Mouse (Mus musculus): ENCODE data around the gene Wdr20. TPM values are rescaled to one million over a fixed set of nuclear protein-coding genes. Genes with fewer than 3 reads are reported as not detected.
"Not testable (repeated sequence)": the region's sequence is repeated elsewhere in the genome, so short reads cannot be mapped to it uniquely, and the experiment has no call there.

The Wdr20 gene
- polyA plus RNA-seq, 1 experiment from 2014 or later: 24.5 TPM

GRCm38 (mm10) chr12:110714215-110714614 is 23.5 kb upstream of the Wdr20 start:
- 89% methylated on average over 6 of the region's 6 CpGs for WGBS
- ATAC-seq (ENCODE audit: insufficient number of reproducible peaks, low FRiP score, low TSS enrichment, low read depth): no peak
- no peak overlapping the region for H3K9ac ChIP-seq

DNA sequence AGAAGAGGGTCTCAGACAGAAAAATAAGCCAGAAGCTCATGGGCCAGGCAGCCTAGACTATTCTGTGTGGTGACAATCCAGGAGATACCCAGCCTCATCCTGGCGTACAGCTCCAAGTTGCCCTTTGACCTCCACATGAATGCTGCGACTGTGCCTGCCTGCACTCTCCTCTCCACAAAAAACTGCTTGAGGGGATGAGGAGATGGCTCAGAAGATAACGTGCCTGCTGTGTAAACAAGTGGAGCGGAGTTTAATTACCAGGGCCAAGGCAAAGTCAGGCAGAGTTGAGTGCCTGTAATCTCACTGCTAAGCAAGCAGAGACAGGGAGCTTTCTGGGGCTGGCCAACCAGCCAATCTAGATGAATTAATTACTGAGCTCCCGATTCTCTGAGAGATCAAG is 21.7 kb upstream of the Wdr20 start:
- no peak overlapping the region for H3K4me3 ChIP-seq (replicated peaks)
- no peaks in the 10 kb centered on the region for H3K4me1 ChIP-seq
- no peak overlapping the region for H3K9ac ChIP-seq
- no peaks in the 10 kb centered on the region for H3K27me3 ChIP-seq
- H3K36me3 ChIP-seq: no peaks in the 10 kb centered on the region
- no peaks in the 10 kb centered on the region for H3K9me3 ChIP-seq (replicated peaks)
- H3K4me2 ChIP-seq (replicated peaks): no peak overlapping the region
- no peak for ATAC-seq (ENCODE audit: insufficient number of reproducible peaks, low FRiP score, low TSS enrichment, low read depth)
- no peak overlapping the region for H3K27ac ChIP-seq (replicated peaks)
- WGBS: 10% methylated on average over 5 of the region's 5 CpGs

More at GRCm38 (mm10) chr12:110714215-110714614, 23.5 kb upstream of the Wdr20 start:
- Histone ChIP-seq H3K4me3 (replicated peaks) (no peak overlapping the region), H3K9me3 (replicated peaks) (no peaks in the 10 kb centered on the region), H3K27ac (replicated peaks) (no peak overlapping the region), H3K4me1 (no peaks in the 10 kb centered on the region), H3K27me3 (no peaks in the 10 kb centered on the region), H3K36me3 (no peaks in the 10 kb centered on the region), H3K4me2 (replicated peaks) (no peak overlapping the region)

- Histone ChIP-seq H3K36me3 (no peaks in the 10 kb centered on the region), H3K27ac (replicated peaks) (no peak overlapping the region), H3K4me1 (no peaks in the 10 kb centered on the region), H3K4me2 (replicated peaks) (no peak overlapping the region), H3K4me3 (replicated peaks) (no peak overlapping the region), H3K9ac (no peak overlapping the region), H3K27me3 (no peaks in the 10 kb centered on the region), H3K9me3 (replicated peaks) (no peaks in the 10 kb centered on the region)
- no peak for ATAC-seq (ENCODE audit: insufficient number of reproducible peaks, low FRiP score, low TSS enrichment, low read depth)
- 82% methylated on average over 5 of the region's 5 CpGs for WGBS
Measured at GRCm38 (mm10) chr12:110725051-110725450, 12.7 kb upstream of the Wdr20 start.

- WGBS: 76% methylated on average over 5 of the region's 5 CpGs
- Histone ChIP-seq H3K9ac (no peak overlapping the region), H3K36me3 (no peaks in the 10 kb centered on the region), H3K4me2 (replicated peaks) (no peak overlapping the region), H3K9me3 (replicated peaks) (no peaks in the 10 kb centered on the region), H3K4me1 (no peaks in the 10 kb centered on the region), H3K27me3 (no peaks in the 10 kb centered on the region), H3K27ac (replicated peaks) (no peak overlapping the region), H3K4me3 (replicated peaks) (no peak overlapping the region)
- ATAC-seq (ENCODE audit: insufficient number of reproducible peaks, low FRiP score, low TSS enrichment, low read depth): no peak
Measured at GRCm38 (mm10) chr12:110725489-110725888, 12.3 kb upstream of the Wdr20 start.

DNA sequence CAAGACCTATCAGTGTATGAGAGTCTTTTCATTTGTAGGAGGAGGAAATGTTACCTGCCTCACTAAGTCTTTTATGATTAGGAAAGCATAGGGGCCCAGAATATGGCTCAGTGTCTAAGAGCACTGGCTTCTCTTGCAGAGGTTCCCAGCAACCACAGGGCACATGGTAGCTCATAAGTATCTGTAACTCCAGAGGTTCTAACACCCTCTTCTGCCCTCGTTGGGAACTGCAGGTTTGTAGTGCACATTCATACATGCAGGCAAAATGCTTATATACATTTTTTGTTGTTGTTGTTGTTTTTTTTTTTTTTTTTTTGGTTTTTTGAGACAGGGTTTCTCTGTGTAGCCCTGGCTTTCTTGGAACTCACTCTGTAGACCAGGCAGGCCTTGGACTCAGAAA is 11.3 kb upstream of the Wdr20 start:
- Histone ChIP-seq H3K27ac (replicated peaks) (no peak overlapping the region), H3K4me1 (no peaks in the 10 kb centered on the region), H3K4me3 (replicated peaks) (no peak overlapping the region), H3K9ac (no peak overlapping the region), H3K4me2 (replicated peaks) (no peak overlapping the region), H3K27me3 (no peaks in the 10 kb centered on the region), H3K36me3 (no peaks in the 10 kb centered on the region), H3K9me3 (replicated peaks) (no peaks in the 10 kb centered on the region)
- no peak for ATAC-seq (ENCODE audit: insufficient number of reproducible peaks, low FRiP score, low TSS enrichment, low read depth)
- 61% methylated on average over 1 of the region's 1 CpGs for WGBS

DNA sequence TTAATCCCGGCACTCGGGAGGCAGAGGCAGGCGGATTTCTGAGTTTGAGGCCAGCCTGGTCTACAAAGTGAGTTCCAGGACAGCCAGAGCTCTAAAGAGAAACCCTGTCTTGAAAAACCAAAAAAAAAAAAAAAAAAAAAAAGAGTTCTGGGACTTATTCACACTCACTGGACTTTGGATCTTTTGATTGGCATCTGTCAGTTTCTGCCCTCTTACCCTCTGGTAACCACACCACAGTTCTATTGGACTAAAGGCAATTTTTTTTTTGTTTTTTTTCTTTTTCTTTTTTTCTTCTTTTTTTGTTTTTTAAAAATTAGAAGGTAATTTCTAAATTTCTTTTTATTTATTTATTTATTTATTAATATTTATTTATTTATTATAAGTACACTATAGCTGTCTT is 4.5 kb upstream of the Wdr20 start:
- H3K4me3 ChIP-seq (replicated peaks); H3K36me3 ChIP-seq; H3K9me3 ChIP-seq (replicated peaks); H3K4me2 ChIP-seq (replicated peaks); H3K4me1 ChIP-seq; H3K27ac ChIP-seq (replicated peaks); H3K9ac ChIP-seq; H3K27me3 ChIP-seq; ATAC-seq (ENCODE audit: insufficient number of reproducible peaks, low FRiP score, low TSS enrichment, low read depth): not testable (repeated sequence)
- WGBS: 97% methylated on average over 3 of the region's 3 CpGs

- Histone ChIP-seq H3K4me2 (replicated peaks) (peak overlapping the region; percentile 79), H3K9ac (no peak overlapping the region), H3K4me3 (replicated peaks) (peak overlapping the region; percentile 94), H3K4me1 (peaks cover 23% of the 10 kb centered on the region), H3K36me3 (no peaks in the 10 kb centered on the region), H3K9me3 (replicated peaks) (no peaks in the 10 kb centered on the region), H3K27me3 (no peaks in the 10 kb centered on the region), H3K27ac (replicated peaks) (0 out of 2 replicates have a peak overlapping the region, but pooled peaks have one; percentile 2)
- ATAC-seq (ENCODE audit: insufficient number of reproducible peaks, low FRiP score, low TSS enrichment, low read depth): no peak
- 7% methylated on average over 4 of the region's 4 CpGs for WGBS
Measured at GRCm38 (mm10) chr12:110736641-110737040, 1.1 kb upstream of the Wdr20 start.

DNA sequence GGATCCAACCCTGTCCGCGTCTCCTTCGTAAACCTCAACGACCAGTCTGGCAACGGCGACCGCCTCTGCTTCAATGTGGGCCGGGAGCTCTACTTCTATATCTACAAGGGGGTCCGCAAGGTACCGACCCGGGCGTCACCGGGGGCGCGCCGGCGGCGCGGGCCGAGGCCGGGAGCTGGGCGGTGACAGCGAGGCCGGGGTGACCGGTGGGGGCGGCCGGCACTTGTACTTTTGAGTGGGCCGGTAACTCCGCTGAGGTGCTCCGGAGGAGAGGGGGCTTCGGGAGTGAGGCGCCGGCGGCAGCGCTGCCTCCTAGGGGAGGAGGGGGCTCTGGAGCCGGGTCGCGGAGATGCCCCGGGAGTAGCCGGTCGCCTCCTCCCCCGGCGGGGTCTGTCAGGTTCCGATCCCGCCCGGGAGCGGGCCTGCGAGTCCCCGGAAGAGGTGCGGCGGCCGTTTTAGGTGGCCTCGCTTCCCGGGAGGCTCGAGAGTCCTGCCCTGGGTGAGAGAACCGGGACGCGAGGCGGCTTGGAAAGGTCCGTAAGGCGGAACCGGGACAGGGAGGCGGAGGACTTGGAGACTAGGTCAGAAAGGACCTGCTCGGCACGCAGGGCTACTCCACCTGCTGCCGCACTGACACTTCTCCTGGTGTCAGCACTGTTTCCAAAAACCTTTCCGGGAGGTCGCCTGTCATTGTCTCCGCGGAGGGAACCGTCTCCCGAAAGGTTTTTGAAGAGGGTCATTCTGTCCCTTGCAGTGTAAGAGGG is 596 bp downstream of the Wdr20 start:
- Histone ChIP-seq H3K9ac (peak overlapping the region; percentile 88), H3K4me2 (replicated peaks) (peak overlapping the region; percentile 76), H3K4me1 (peaks cover 23% of the 10 kb centered on the region), H3K4me3 (replicated peaks) (peak overlapping the region; percentile 94), H3K27ac (replicated peaks) (peak overlapping the region; percentile 93), H3K36me3 (0 out of 2 replicates have a peak, but pooled peaks cover 3% of the 10 kb centered on the region), H3K27me3 (no peaks in the 10 kb centered on the region), H3K9me3 (replicated peaks) (no peaks in the 10 kb centered on the region)
- ATAC-seq (ENCODE audit: insufficient number of reproducible peaks, low FRiP score, low TSS enrichment, low read depth): peak; percentile 35
- under 1% methylated on average over 71 of the region's 72 CpGs for WGBS

- Histone ChIP-seq H3K4me2 (replicated peaks) (no peak overlapping the region), H3K27me3 (no peaks in the 10 kb centered on the region), H3K36me3 (peaks cover 15% of the 10 kb centered on the region), H3K9ac (no peak overlapping the region), H3K27ac (replicated peaks) (no peak overlapping the region), H3K4me3 (replicated peaks) (no peak overlapping the region), H3K9me3 (replicated peaks) (no peaks in the 10 kb centered on the region), H3K4me1 (no peaks in the 10 kb centered on the region)
- no peak for ATAC-seq (ENCODE audit: insufficient number of reproducible peaks, low FRiP score, low TSS enrichment, low read depth)
- WGBS: 68% methylated on average over 10 of the region's 10 CpGs
Measured at GRCm38 (mm10) chr12:110750770-110751439, 13.2 kb downstream of the Wdr20 start.

GRCm38 (mm10) chr12:110752703-110753102 is 15.0 kb downstream of the Wdr20 start:
- Histone ChIP-seq H3K9ac (no peak overlapping the region), H3K36me3 (peaks cover 15% of the 10 kb centered on the region), H3K9me3 (replicated peaks) (no peaks in the 10 kb centered on the region), H3K4me2 (replicated peaks) (no peak overlapping the region), H3K27ac (replicated peaks) (no peak overlapping the region), H3K4me1 (no peaks in the 10 kb centered on the region), H3K4me3 (replicated peaks) (no peak overlapping the region), H3K27me3 (no peaks in the 10 kb centered on the region)
- ATAC-seq (ENCODE audit: insufficient number of reproducible peaks, low FRiP score, low TSS enrichment, low read depth): no peak

DNA sequence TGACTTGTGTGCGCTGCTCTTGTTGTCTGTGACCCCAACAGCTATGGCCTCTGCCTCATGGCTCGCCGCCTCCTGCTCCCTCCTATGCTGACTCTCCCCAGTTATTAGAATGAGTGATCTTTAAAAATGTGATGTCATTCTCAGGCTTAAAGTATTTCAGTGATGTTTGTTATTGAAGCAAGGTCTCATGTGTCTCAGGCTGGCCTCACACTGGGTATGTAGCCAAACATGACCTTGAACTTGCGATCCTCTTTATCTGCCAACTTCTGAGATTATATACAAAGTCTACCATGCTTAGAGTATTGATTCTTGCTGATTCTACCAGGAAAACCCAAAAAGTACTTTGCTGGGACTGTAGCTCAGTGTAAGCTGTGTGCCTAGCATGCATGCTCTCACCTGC is 16.2 kb downstream of the Wdr20 start:
- no peaks in the 10 kb centered on the region for H3K4me1 ChIP-seq
- no peak overlapping the region for H3K9ac ChIP-seq
- H3K4me2 ChIP-seq (replicated peaks): no peak overlapping the region
- WGBS: 95% methylated on average over 4 of the region's 4 CpGs
- H3K27ac ChIP-seq (replicated peaks): no peak overlapping the region
- no peaks in the 10 kb centered on the region for H3K27me3 ChIP-seq
- H3K36me3 ChIP-seq: peaks cover 15% of the 10 kb centered on the region
- no peaks in the 10 kb centered on the region for H3K9me3 ChIP-seq (replicated peaks)
- no peak overlapping the region for H3K4me3 ChIP-seq (replicated peaks)
- ATAC-seq (ENCODE audit: insufficient number of reproducible peaks, low FRiP score, low TSS enrichment, low read depth): no peak

Measured in embryonic facial prominence, embryonic 15.5 days (tissue).